ENCODE assay signal across 8 mouse cellular contexts in the genomic region with DNA sequence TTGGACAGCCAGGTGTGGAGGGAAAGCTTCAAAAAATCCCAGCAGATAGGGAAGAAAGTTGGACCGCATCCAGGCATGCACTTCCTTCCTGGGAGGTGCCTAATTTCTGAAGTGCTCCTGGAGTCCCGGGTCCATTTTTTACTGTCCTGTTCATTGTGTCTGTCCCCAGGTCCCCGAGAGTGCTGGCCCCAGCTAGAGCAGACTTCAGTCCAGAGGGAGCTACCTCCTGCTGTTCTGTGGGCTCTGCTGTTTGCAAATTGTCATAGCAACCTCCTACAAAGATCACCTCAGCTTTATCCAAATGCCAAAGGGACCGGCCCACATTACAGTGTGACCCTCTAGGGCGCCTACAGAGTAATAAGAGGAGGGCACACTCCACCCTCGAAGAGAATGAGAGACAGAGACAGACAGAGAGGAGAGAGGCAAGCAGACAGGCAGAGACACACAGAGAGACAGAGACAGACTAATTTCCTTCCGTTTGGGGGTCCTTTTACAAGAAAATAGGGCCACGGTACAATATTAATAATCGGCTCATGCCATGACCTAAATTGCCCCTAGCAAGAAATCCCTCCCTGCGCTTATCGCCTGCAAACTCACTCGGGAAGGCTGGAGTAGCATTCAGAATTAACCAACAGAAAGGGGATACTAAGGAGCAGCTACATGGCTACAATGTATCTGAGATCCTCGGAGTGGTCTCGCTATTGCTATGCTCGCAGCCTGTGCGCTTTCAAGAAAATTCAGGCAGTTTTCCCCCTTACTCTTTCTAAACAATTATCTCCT. TPM values are rescaled to one million over a fixed set of nuclear protein-coding genes. Genes with fewer than 3 reads are reported as not detected.
DNase-seq lines count a peak whose midpoint lies in the region; ATAC-seq and TF ChIP-seq lines count a peak whose summit lies in the region.

Gene Dyrk2 (minus strand): TSS at position 9 of the 780 bp plus-strand sequence.

- no peaks in the 10 kb centered on the region for H3K27me3 ChIP-seq in forebrain, embryonic 14.5 days (replicated peaks; ENCODE audit: control insufficient read depth, insufficient read depth, low read length)
- H3K27me3 ChIP-seq in stomach, embryonic 15.5 days (replicated peaks) = no peaks in the 10 kb centered on the region

- H3K36me3 ChIP-seq in forebrain, embryonic 14.5 days (ENCODE audit: control insufficient read depth, insufficient read depth, low read length) = peaks cover 2% of the 10 kb centered on the region
- H3K36me3 ChIP-seq in macrophage (ENCODE audit: inconsistent target) = peaks cover under 1% of the 10 kb centered on the region; the same call in 1 of the 2 replicates
- no peaks in the 10 kb centered on the region for H3K36me3 ChIP-seq in stomach, embryonic 15.5 days

- H3K27ac ChIP-seq in bone marrow, adult 2 months (ENCODE audit: control insufficient read depth, insufficient read depth, low read depth, low read length, poor library complexity) = peak within 1 kb of the TSS; percentile 67
- peak within 1 kb of the TSS; percentile 95 for H3K27ac ChIP-seq in forebrain, embryonic 14.5 days (ENCODE audit: low read depth, low read length)
- H3K27ac ChIP-seq in macrophage = peak within 1 kb of the TSS; percentile 51
- peak within 1 kb of the TSS; percentile 90 for H3K27ac ChIP-seq in stomach, embryonic 15.5 days

- TF ChIP-seq CTCF in bone marrow, adult 2 months (IDR thresholded peaks at IDR 0.05; ENCODE audit: control insufficient read depth, insufficient read depth, low read length) = no peak

- DNase-seq in left cerebral cortex, adult 18-20 months (ENCODE audit: low spot score in 2 of 2) = no peak
- DNase-seq in left cerebral cortex, adult 11 months (ENCODE audit: low spot score) = no peak
- DNase-seq in forebrain, embryonic 14.5 days (ENCODE audit: low spot score) = peak; percentile 60
- DNase-seq in heart, postnatal 4 days = peak; percentile 52
- peak in 1 of 2 experiments; percentile 14 for DNase-seq in layer of hippocampus, postnatal 25 days (ENCODE audit: extremely low spot score in 1 of 2, low spot score in 1 of 2)

- ATAC-seq in forebrain, embryonic 14.5 days = no peak
- ATAC-seq in stomach, embryonic 15.5 days (ENCODE audit: insufficient read depth, low FRiP score, low read depth) = no peak

- peak within 1 kb of the TSS; percentile 98 for H3K9ac ChIP-seq in forebrain, embryonic 14.5 days (ENCODE audit: low read length)
- H3K9ac ChIP-seq in stomach, embryonic 15.5 days = peak within 1 kb of the TSS; percentile 40; the same call in 1 of the 2 replicates

- no peaks in the 10 kb centered on the region for H3K9me3 ChIP-seq in forebrain, embryonic 14.5 days (replicated peaks; ENCODE audit: control insufficient read depth, low read length)
- no peaks in the 10 kb centered on the region for H3K9me3 ChIP-seq in stomach, embryonic 15.5 days

- WGBS in bone marrow, adult 2 months = 47% methylated on average over 16 of the region's 16 CpGs
- WGBS in forebrain, embryonic 14.5 days = 6% methylated on average over 16 of the region's 16 CpGs
- WGBS in macrophage (ENCODE audit: missing documents) = 57% methylated on average over 16 of the region's 16 CpGs
- WGBS in stomach, embryonic 15.5 days = 16% methylated on average over 16 of the region's 16 CpGs

- peak within 1 kb of the TSS; percentile 77 for H3K4me2 ChIP-seq in forebrain, embryonic 14.5 days (ENCODE audit: low read length)
- peak within 1 kb of the TSS; percentile 97 for H3K4me2 ChIP-seq in stomach, embryonic 15.5 days

- no peak for TF ChIP-seq POLR2A in bone marrow, adult 2 months (IDR thresholded peaks at IDR 0.05; ENCODE audit: borderline replicate concordance, control insufficient read depth, low read depth, low read length)

- peak within 1 kb of the TSS; percentile 79 for H3K4me3 ChIP-seq in bone marrow, adult 2 months (replicated peaks; ENCODE audit: control insufficient read depth, low read depth, low read length)
- peak within 1 kb of the TSS; percentile 94 for H3K4me3 ChIP-seq in forebrain, embryonic 14.5 days (ENCODE audit: low read depth, low read length)
- H3K4me3 ChIP-seq in macrophage (ENCODE audit: inconsistent target) = peak within 1 kb of the TSS; percentile 56
- peak within 1 kb of the TSS; percentile 90 for H3K4me3 ChIP-seq in stomach, embryonic 15.5 days (replicated peaks)

- H3K4me1 ChIP-seq in bone marrow, adult 2 months (ENCODE audit: control insufficient read depth, insufficient read depth, low read length) = peaks cover 1% of the 10 kb centered on the region; the same call in 1 of the 2 replicates
- H3K4me1 ChIP-seq in forebrain, embryonic 14.5 days (ENCODE audit: control insufficient read depth, insufficient read depth, low read length) = peaks cover 23% of the 10 kb centered on the region
- peaks cover 20% of the 10 kb centered on the region for H3K4me1 ChIP-seq in stomach, embryonic 15.5 days

- H3K79me2 ChIP-seq in macrophage (ENCODE audit: inconsistent target) = peaks cover 29% of the 10 kb centered on the region

RNA-seq across cellular contexts. Expression of gene Dyrk2, which starts in this region (rescaled TPM):
- 10 to 100 TPM; 42.6 to 44.1 TPM for total RNA-seq in left cerebral cortex, adult 18-20 months (2021)
- 4.7 and 5.4 TPM in 2 replicates for polyA plus RNA-seq in bone marrow, adult 2 months (2011; ENCODE audit: insufficient read depth, insufficient read length, low replicate concordance, missing spikeins)
- 14.8 and 17.9 TPM in 2 replicates for polyA plus RNA-seq in forebrain, embryonic 14.5 days (2014; fragmentation: Nextera tagmentation; extraction: Ambion mirVana)
- total RNA-seq in heart, postnatal 4 days (2021) = 100 to 1,000 TPM; 114 to 130 TPM
- 10 to 100 TPM; 53.1 to 63.3 TPM for total RNA-seq in layer of hippocampus, postnatal 25 days (2021)
- total RNA-seq in macrophage (2018; cell fraction: chromatin; rRNA removed) = 100 to 1,000 TPM in 13 of 26 experiments, 10 to 100 TPM in 13; 22.8 to 226 (median 97.6) TPM
- total RNA-seq in macrophage (2018; cell fraction: cytosol; rRNA removed) = 100 to 1,000 TPM in 8 of 26 experiments, 10 to 100 TPM in 18; 31.5 to 168 (median 47.3) TPM
- total RNA-seq in macrophage (2018; cell fraction: nucleus; rRNA removed) = 100 to 1,000 TPM in 17 of 26 experiments, 10 to 100 TPM in 9; 33.9 to 344 (median 137) TPM
- polyA plus RNA-seq in macrophage (2018) = 13.2 to 20.5 TPM (median 15.4 TPM) in 3 replicates
- 9.7 and 9.8 TPM in 2 replicates for polyA plus RNA-seq in stomach, embryonic 15.5 days (2015; fragmentation: Nextera tagmentation; extraction: Ambion mirVana)

Comparison
In these comparisons a context has a peak if more than half of its experiments do, and no peak if none do; other contexts are left out.
1. DNase-seq: peak in forebrain, embryonic 14.5 days (single experiment) and heart, postnatal 4 days (single experiment); none in left cerebral cortex, adult 18-20 months (0 of 2) and left cerebral cortex, adult 11 months (single experiment).
2. Peak in every context shown above with its lines, with median percentiles within 50 percentile points of each other: H3K27ac ChIP-seq and H3K4me3 ChIP-seq.